Mouse (Mus musculus): ENCODE measurements at regions not wholly inside any gene's neighbourhood (a gene's known extent, or its start where the extent isn't known, plus 50 kb on each side); places are given as distances from the start of the nearest gene placed in this dataset.

GRCm38 (mm10) chr10:45763160-45763955 lies 185.7 kb downstream of the Hace1 start:
- no peak for DNase-seq (ENCODE audit: low read depth, low spot score)

GRCm38 (mm10) chr10:45779720-45780119 lies 202.1 kb downstream of the Hace1 start:
- no peak for DNase-seq (ENCODE audit: low read depth, low spot score)

GRCm38 (mm10) chr10:45783026-45783425 lies 205.4 kb downstream of the Hace1 start:
- DNase-seq (ENCODE audit: low read depth, low spot score): no peak

- DNase-seq (ENCODE audit: low read depth, low spot score): no peak
These were observed 206.0 kb downstream of the Hace1 start for GRCm38 (mm10) chr10:45783461-45784149.

GRCm38 (mm10) chr10:45784150-45784479 lies 206.5 kb downstream of the Hace1 start:
- DNase-seq (ENCODE audit: low read depth, low spot score): peak; percentile 51

- DNase-seq (ENCODE audit: low read depth, low spot score): no peak
These were observed 206.9 kb downstream of the Hace1 start for GRCm38 (mm10) chr10:45784575-45784974.

- no peak for DNase-seq (ENCODE audit: low read depth, low spot score)
These were observed 210.7 kb downstream of the Hace1 start for GRCm38 (mm10) chr10:45788356-45788755.

- no peak for DNase-seq (ENCODE audit: low read depth, low spot score)
These were observed 218.0 kb downstream of the Hace1 start for GRCm38 (mm10) chr10:45795582-45795981.

GRCm38 (mm10) chr10:45800070-45800851 lies 222.6 kb downstream of the Hace1 start:
- peak; percentile 66 for DNase-seq (ENCODE audit: low read depth, low spot score)

GRCm38 (mm10) chr10:45801463-45801862 lies 223.8 kb downstream of the Hace1 start:
- DNase-seq (ENCODE audit: low read depth, low spot score): no peak

GRCm38 (mm10) chr10:45806984-45807827 lies 229.6 kb downstream of the Hace1 start:
- peak; percentile 72 for DNase-seq (ENCODE audit: low read depth, low spot score)

- no peak for DNase-seq (ENCODE audit: low read depth, low spot score)
These were observed 234.3 kb downstream of the Hace1 start for GRCm38 (mm10) chr10:45811882-45812281.

- peak; percentile 67 for DNase-seq (ENCODE audit: low read depth, low spot score)
These were observed 236.2 kb downstream of the Hace1 start for GRCm38 (mm10) chr10:45813804-45814203.

- no peak for DNase-seq (ENCODE audit: low read depth, low spot score)
These were observed 239.1 kb downstream of the Hace1 start for GRCm38 (mm10) chr10:45816679-45817078.

- DNase-seq (ENCODE audit: low read depth, low spot score): no peak
These were observed 243.5 kb downstream of the Hace1 start for GRCm38 (mm10) chr10:45820986-45821655.

GRCm38 (mm10) chr10:45822251-45822650 lies 244.6 kb downstream of the Hace1 start:
- DNase-seq (ENCODE audit: low read depth, low spot score): no peak

GRCm38 (mm10) chr10:45823612-45824011 lies 246.0 kb downstream of the Hace1 start:
- DNase-seq (ENCODE audit: low read depth, low spot score): no peak

GRCm38 (mm10) chr10:45848654-45849053 lies 271.0 kb downstream of the Hace1 start:
- no peak for DNase-seq (ENCODE audit: low read depth, low spot score)

- no peak for DNase-seq (ENCODE audit: low read depth, low spot score)
These were observed 272.2 kb downstream of the Hace1 start for GRCm38 (mm10) chr10:45849841-45850240.

- DNase-seq (ENCODE audit: low read depth, low spot score): no peak
These were observed 273.0 kb downstream of the Hace1 start for GRCm38 (mm10) chr10:45850625-45851024.

GRCm38 (mm10) chr10:45852688-45853087 lies 275.1 kb downstream of the Hace1 start:
- no peak for DNase-seq (ENCODE audit: low read depth, low spot score)
